ENCODE assay signal across 21 mouse cellular contexts in genomic region chr19:36878743-36879495, GRCm38 (mm10). TPM values are rescaled to one million over a fixed set of nuclear protein-coding genes. Genes with fewer than 3 reads are reported as not detected.
DNase-seq lines count a peak whose midpoint lies in the region; ATAC-seq lines count a peak whose summit lies in the region.
"Had no signal": no experiment of that assay in that cellular context is flagged by ENCODE, and none has a peak within 500 bp of the region (broad histone marks: within the 10 kb centered on the region; RNA-seq: fewer than 3 reads in every experiment).

No protein-coding gene starts in this region.

- H3K27ac ChIP-seq in forebrain, embryonic 13.5 days: no peak overlapping the region
- no peak overlapping the region for H3K27ac ChIP-seq in forebrain, embryonic 10.5 days
- peak overlapping the region; percentile 81 for H3K27ac ChIP-seq in heart, embryonic 11.5 days (ENCODE audit: low read depth, low read length)
- H3K27ac ChIP-seq: gastrocnemius, adult 2 months; hindbrain, embryonic 13.5 days; intestine, embryonic 15.5 days; kidney, embryonic 15.5 days had no signal

- no peak overlapping the region for H3K4me2 ChIP-seq in forebrain, embryonic 13.5 days
- H3K4me2 ChIP-seq in heart, embryonic 11.5 days: peak overlapping the region; percentile 22
- H3K4me2 ChIP-seq: hindbrain, embryonic 13.5 days; intestine, embryonic 15.5 days; kidney, embryonic 15.5 days had no signal

- no peaks in the 10 kb centered on the region for H3K9me3 ChIP-seq in forebrain, embryonic 13.5 days (replicated peaks)
- no peaks in the 10 kb centered on the region for H3K9me3 ChIP-seq in forebrain, embryonic 10.5 days
- no peaks in the 10 kb centered on the region for H3K9me3 ChIP-seq in heart, embryonic 11.5 days (replicated peaks; ENCODE audit: control insufficient read depth, low read length)
- H3K9me3 ChIP-seq: hindbrain, embryonic 13.5 days; intestine, embryonic 15.5 days; kidney, embryonic 15.5 days had no signal

- WGBS in forebrain, embryonic 13.5 days: 74% methylated on average over 11 of the region's 11 CpGs
- WGBS in forebrain, embryonic 10.5 days: 90% methylated on average over 11 of the region's 11 CpGs
- WGBS in heart, embryonic 11.5 days (ENCODE audit: insufficient replicate concordance): 59% methylated on average over 11 of the region's 11 CpGs

- DNase-seq in forebrain, embryonic 10.5 days (ENCODE audit: extremely low spot score, low spot score): no peak
- DNase-seq in heart, postnatal 4 days: no peak
- peak; percentile 10 for DNase-seq in lung, postnatal 36 days
- DNase-seq in lung, adult 18-20 months: no peak
- DNase-seq in skeletal muscle tissue, adult 2 months (ENCODE audit: low read depth, low spot score): peak; percentile 32
- no peak for DNase-seq in layer of hippocampus, postnatal 10 days (ENCODE audit: low spot score in 2 of 2)
- DNase-seq: adrenal gland, postnatal 14 days; cerebellum, adult 18-20 months; cerebellum, postnatal 25 days; embryo, embryonic 11 days; gastrocnemius, adult 2 months; liver, postnatal 0 days; lung, postnatal 4 days; thymus, adult 2 months had no signal

- ATAC-seq in forebrain, embryonic 13.5 days: peak; percentile 57; the same call in 1 of the 2 replicates
- ATAC-seq in heart, embryonic 11.5 days (replicated peaks; ENCODE audit: insufficient number of reproducible peaks, low FRiP score, low TSS enrichment): peak; percentile 84
- ATAC-seq: activated CD4-positive, CD25-positive, alpha-beta regulatory T cell, adult 4 months; intestine, embryonic 15.5 days; liver, postnatal 0 days; midbrain, embryonic 16.5 days had no signal

- H3K27me3 ChIP-seq in forebrain, embryonic 13.5 days: no peaks in the 10 kb centered on the region
- H3K27me3 ChIP-seq in forebrain, embryonic 10.5 days (ENCODE audit: poor library complexity, severe bottlenecking): no peaks in the 10 kb centered on the region
- H3K27me3 ChIP-seq in heart, embryonic 11.5 days (ENCODE audit: control insufficient read depth, insufficient read depth, low read length): no peaks in the 10 kb centered on the region
- H3K27me3 ChIP-seq: hindbrain, embryonic 13.5 days; intestine, embryonic 15.5 days; kidney, embryonic 15.5 days had no signal

- H3K9ac ChIP-seq in forebrain, embryonic 13.5 days: no peak overlapping the region
- H3K9ac ChIP-seq in heart, embryonic 11.5 days (ENCODE audit: low read depth, low read length): no peak overlapping the region
- H3K9ac ChIP-seq: hindbrain, embryonic 13.5 days; intestine, embryonic 15.5 days; kidney, embryonic 15.5 days; liver, postnatal 0 days had no signal

- H3K4me3 ChIP-seq in forebrain, embryonic 13.5 days: no peak overlapping the region
- no peak overlapping the region for H3K4me3 ChIP-seq in forebrain, embryonic 10.5 days
- no peak overlapping the region for H3K4me3 ChIP-seq in heart, embryonic 11.5 days (ENCODE audit: low read depth, low read length)
- H3K4me3 ChIP-seq: gastrocnemius, adult 2 months; hindbrain, embryonic 13.5 days; intestine, embryonic 15.5 days; kidney, embryonic 15.5 days had no signal

- H3K36me3 ChIP-seq in forebrain, embryonic 13.5 days (ENCODE audit: poor library complexity, severe bottlenecking): peaks cover 88% of the 10 kb centered on the region
- peaks cover 100% of the 10 kb centered on the region for H3K36me3 ChIP-seq in forebrain, embryonic 10.5 days (replicated peaks)
- peaks cover 35% of the 10 kb centered on the region for H3K36me3 ChIP-seq in heart, embryonic 11.5 days (ENCODE audit: control insufficient read depth, insufficient read depth, low read length)

- H3K4me1 ChIP-seq in forebrain, embryonic 13.5 days: 0 out of 2 replicates have a peak, but pooled peaks cover 3% of the 10 kb centered on the region
- H3K4me1 ChIP-seq in forebrain, embryonic 10.5 days: no peaks in the 10 kb centered on the region
- peaks cover 6% of the 10 kb centered on the region for H3K4me1 ChIP-seq in heart, embryonic 11.5 days (ENCODE audit: control insufficient read depth, insufficient read depth, low read length)
- H3K4me1 ChIP-seq: hindbrain, embryonic 13.5 days; intestine, embryonic 15.5 days; kidney, embryonic 15.5 days had no signal

RNA-seq across cellular contexts. Expression of gene Fgfbp3, which starts 40.5 kb away (rescaled TPM):
- 25.5 and 26.2 TPM in 2 replicates for polyA plus RNA-seq in forebrain, embryonic 13.5 days (2015; fragmentation: Nextera tagmentation; extraction: Ambion mirVana)
- 17.9 and 19.4 TPM in 2 replicates for polyA plus RNA-seq in forebrain, embryonic 10.5 days (2016; fragmentation: Nextera tagmentation; extraction: Ambion mirVana)
- polyA plus RNA-seq in heart, embryonic 11.5 days (2014; fragmentation: Nextera tagmentation; extraction: Ambion mirVana): 3.7 and 4.0 TPM in 2 replicates
- total RNA-seq in heart, postnatal 4 days (2021): 1 to 10 TPM; 2.8 to 3.3 TPM
- total RNA-seq in layer of hippocampus, postnatal 10 days (2021): 10 to 100 TPM; 11.3 to 13.5 TPM
- polyA plus RNA-seq: activated CD4-positive, CD25-positive, alpha-beta regulatory T cell, adult 4 months had no signal

RNA-seq across cellular contexts. Expression of gene Tnks2, which starts 44.9 kb away (rescaled TPM):
- polyA plus RNA-seq in forebrain, embryonic 13.5 days (2015; fragmentation: Nextera tagmentation; extraction: Ambion mirVana): 41.5 and 41.9 TPM in 2 replicates
- 48.5 and 52.5 TPM in 2 replicates for polyA plus RNA-seq in forebrain, embryonic 10.5 days (2016; fragmentation: Nextera tagmentation; extraction: Ambion mirVana)
- polyA plus RNA-seq in heart, embryonic 11.5 days (2014; fragmentation: Nextera tagmentation; extraction: Ambion mirVana): 60.5 and 64.3 TPM in 2 replicates
- 100 to 1,000 TPM; 109 to 113 TPM for total RNA-seq in heart, postnatal 4 days (2021)
- 100 to 1,000 TPM; 137 to 143 TPM for total RNA-seq in layer of hippocampus, postnatal 10 days (2021)

RNA-seq across cellular contexts. Expression of gene Btaf1, which starts 47.0 kb away (rescaled TPM):
- 11.0 and 12.3 TPM in 2 replicates for polyA plus RNA-seq in forebrain, embryonic 13.5 days (2015; fragmentation: Nextera tagmentation; extraction: Ambion mirVana)
- 19.7 and 20.6 TPM in 2 replicates for polyA plus RNA-seq in forebrain, embryonic 10.5 days (2016; fragmentation: Nextera tagmentation; extraction: Ambion mirVana)
- 12.8 and 13.7 TPM in 2 replicates for polyA plus RNA-seq in heart, embryonic 11.5 days (2014; fragmentation: Nextera tagmentation; extraction: Ambion mirVana)
- total RNA-seq in heart, postnatal 4 days (2021): 10 to 100 TPM; 16.3 TPM
- total RNA-seq in layer of hippocampus, postnatal 10 days (2021): 10 to 100 TPM; 20.0 to 20.5 TPM

Comparison
In these comparisons a context has a peak if more than half of its experiments do, and no peak if none do; other contexts are left out.
1. DNase-seq: peak in lung, postnatal 36 days (single experiment) and skeletal muscle tissue, adult 2 months (single experiment); none in forebrain, embryonic 10.5 days (single experiment), heart, postnatal 4 days (single experiment), lung, adult 18-20 months (0 of 2) and layer of hippocampus, postnatal 10 days (0 of 2).